Mouse (Mus musculus) thymus, adult 2 months (tissue): ENCODE measurements around the gene Pik3cb.

Experiments used
- CTCF ChIP-seq: fragments of 200-500 bp; IDR thresholded peaks from 2 replicates; pipeline ENCODE4 v1.5.1; 2012; ENCODE audit warnings: mild to moderate bottlenecking, control low read depth, low read length, moderate library complexity, borderline replicate concordance; ENCODE audit not compliant: control insufficient read depth, poor library complexity, insufficient read depth; ENCODE audit errors: extremely low read depth
- POLR2A ChIP-seq: fragments of 200-500 bp; IDR thresholded peaks from 2 replicates; pipeline ENCODE4 v1.6.1; 2012; ENCODE audit warnings: mild to moderate bottlenecking, low read length, control low read depth, moderate library complexity; ENCODE audit not compliant: control insufficient read depth, poor library complexity, insufficient read depth; ENCODE audit errors: extremely low read depth

- TF ChIP-seq CTCF = no peak
- no peak for TF ChIP-seq POLR2A
These were observed 104.8 kb downstream of the Pik3cb start, which contains the start of gene Gm1123 for GRCm38 (mm10) chr9:99035575-99035974.
